Mouse (Mus musculus): Measurements from ENCODE around the gene Casp12. TPM values are rescaled to one million over a fixed set of nuclear protein-coding genes. Genes with fewer than 3 reads are reported as not detected.

The Casp12 gene
- 0.30 and 0.37 TPM in 2 replicates for polyA plus RNA-seq (2015; fragmentation: Nextera tagmentation; extraction: Ambion mirVana)

- H3K27me3 ChIP-seq, result no peaks in the 10 kb centered on the region
- ATAC-seq (ENCODE audit: low read depth) (no peak), DNase-seq (no peak)
- H3K9me3 ChIP-seq (replicated peaks), result no peaks in the 10 kb centered on the region
- H3K9ac ChIP-seq, result no peak within 1 kb of the TSS
- H3K4me2 ChIP-seq, result no peak within 1 kb of the TSS
- no peak within 1 kb of the TSS for H3K27ac ChIP-seq
- 40% methylated on average over 4 of the region's 4 CpGs for WGBS (ENCODE audit: insufficient replicate concordance)
- no peak within 1 kb of the TSS for H3K4me3 ChIP-seq (replicated peaks)
- H3K4me1 ChIP-seq (replicated peaks), result no peaks in the 10 kb centered on the region
- no peaks in the 10 kb centered on the region for H3K36me3 ChIP-seq
Observed at GRCm38 (mm10) chr9:5345291-5345898, at the start of gene Casp12. Gene Casp12, plus strand, starts transcription at chr9:5345430.

GRCm38 (mm10) chr9:5296354-5297237 is 48.6 kb upstream of the Casp12 start:
- no peak overlapping the region for H3K4me2 ChIP-seq
- no peak for DNase-seq
- no peak overlapping the region for H3K27ac ChIP-seq
- H3K4me1 ChIP-seq (replicated peaks), result no peaks in the 10 kb centered on the region
- H3K36me3 ChIP-seq, result no peaks in the 10 kb centered on the region
- H3K27me3 ChIP-seq, result no peaks in the 10 kb centered on the region
- WGBS (ENCODE audit: insufficient replicate concordance), result 46% methylated on average over 2 of the region's 2 CpGs
- no peak overlapping the region for H3K9ac ChIP-seq
- H3K4me3 ChIP-seq (replicated peaks), result no peak overlapping the region
- no peaks in the 10 kb centered on the region for H3K9me3 ChIP-seq (replicated peaks)
- no peak for ATAC-seq (ENCODE audit: low read depth)

DNA sequence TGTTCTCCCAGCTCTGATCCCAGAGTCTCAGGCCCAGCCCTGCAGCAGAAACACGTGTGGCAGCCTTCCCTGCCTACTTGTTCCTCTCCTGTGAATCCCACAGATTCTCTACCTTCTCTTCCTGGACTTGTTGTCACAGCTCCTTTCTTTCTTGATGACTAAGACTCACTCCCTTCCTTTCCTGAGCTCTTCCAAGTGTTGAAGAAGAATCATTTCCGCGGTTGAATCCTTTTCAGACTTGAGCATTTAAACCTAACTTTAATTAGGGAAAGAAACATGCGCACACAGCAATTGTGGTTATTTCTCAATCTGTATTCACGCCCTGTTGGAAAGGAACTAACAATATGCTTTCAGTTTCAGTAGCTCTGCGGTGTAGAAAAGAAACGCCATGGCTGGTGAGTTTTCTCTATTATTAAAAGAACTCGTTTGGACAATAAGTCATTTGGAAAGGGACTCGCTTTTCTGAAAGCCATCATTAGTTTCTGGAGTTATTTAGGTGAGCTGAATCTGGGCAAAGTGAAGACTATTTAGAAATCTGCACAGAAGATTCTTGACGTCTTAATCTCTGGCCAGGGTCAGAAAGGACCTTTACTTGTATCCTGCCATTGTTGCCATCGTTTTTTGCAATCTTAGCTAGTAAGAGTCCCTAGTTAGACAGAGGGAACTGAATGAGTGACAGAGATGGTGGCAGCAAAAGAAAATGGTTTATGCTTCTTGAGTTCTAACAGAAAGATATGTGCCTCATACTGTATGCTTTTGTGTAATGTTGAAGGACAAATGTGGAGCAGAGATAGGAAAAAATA is 46.7 kb upstream of the Casp12 start, which contains the start of gene Casp1:
Gene Casp1 (plus strand): TSS at position 189 of the 803 bp plus-strand sequence.
- Histone ChIP-seq H3K4me2 (no peak within 1 kb of the TSS), H3K9me3 (replicated peaks) (no peaks in the 10 kb centered on the region), H3K36me3 (no peaks in the 10 kb centered on the region), H3K4me3 (replicated peaks) (no peak within 1 kb of the TSS), H3K4me1 (replicated peaks) (no peaks in the 10 kb centered on the region), H3K9ac (no peak within 1 kb of the TSS), H3K27me3 (no peaks in the 10 kb centered on the region), H3K27ac (no peak within 1 kb of the TSS)
- WGBS (ENCODE audit: insufficient replicate concordance), result 54% methylated on average over 11 of the region's 11 CpGs
- ATAC-seq (ENCODE audit: low read depth), result no peak
- no peak for DNase-seq

DNA sequence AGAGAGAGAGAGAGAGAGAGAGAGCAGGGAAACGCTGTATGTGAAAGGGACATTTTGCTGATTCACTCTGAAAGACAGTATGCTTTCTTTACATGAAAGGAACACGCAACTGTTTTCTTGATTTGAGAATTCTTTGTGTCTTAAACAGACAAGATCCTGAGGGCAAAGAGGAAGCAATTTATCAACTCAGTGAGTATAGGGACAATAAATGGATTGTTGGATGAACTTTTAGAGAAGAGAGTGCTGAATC is 46.2 kb upstream of the Casp12 start:
- no peaks in the 10 kb centered on the region for H3K4me1 ChIP-seq (replicated peaks)
- no peak overlapping the region for H3K9ac ChIP-seq
- H3K9me3 ChIP-seq (replicated peaks), result no peaks in the 10 kb centered on the region
- H3K4me3 ChIP-seq (replicated peaks), result no peak overlapping the region
- DNase-seq (no peak), ATAC-seq (ENCODE audit: low read depth) (no peak)
- no peaks in the 10 kb centered on the region for H3K36me3 ChIP-seq
- H3K27ac ChIP-seq, result no peak overlapping the region
- no peak overlapping the region for H3K4me2 ChIP-seq
- 50% methylated on average over 2 of the region's 2 CpGs for WGBS (ENCODE audit: insufficient replicate concordance)
- H3K27me3 ChIP-seq, result no peaks in the 10 kb centered on the region

- no peak within 1 kb of the TSS for H3K4me3 ChIP-seq (replicated peaks)
- no peaks in the 10 kb centered on the region for H3K36me3 ChIP-seq
- H3K4me2 ChIP-seq, result no peak within 1 kb of the TSS
- WGBS (ENCODE audit: insufficient replicate concordance), result 25% methylated on average over 5 of the region's 5 CpGs
- H3K27me3 ChIP-seq, result no peaks in the 10 kb centered on the region
- no peak within 1 kb of the TSS for H3K9ac ChIP-seq
- ATAC-seq (ENCODE audit: low read depth) (no peak), DNase-seq (no peak)
- no peaks in the 10 kb centered on the region for H3K9me3 ChIP-seq (replicated peaks)
- H3K27ac ChIP-seq, result no peak within 1 kb of the TSS
- H3K4me1 ChIP-seq (replicated peaks), result no peaks in the 10 kb centered on the region
Observed at GRCm38 (mm10) chr9:5308561-5308960, 36.7 kb upstream of the Casp12 start, which contains the start of gene Casp4. Gene Casp4, plus strand, starts transcription at chr9:5308828.

GRCm38 (mm10) chr9:5310112-5310511 is 35.1 kb upstream of the Casp12 start:
- no peak overlapping the region for H3K4me2 ChIP-seq
- H3K27ac ChIP-seq, result no peak overlapping the region
- H3K4me1 ChIP-seq (replicated peaks), result no peaks in the 10 kb centered on the region
- no peaks in the 10 kb centered on the region for H3K9me3 ChIP-seq (replicated peaks)
- H3K27me3 ChIP-seq, result no peaks in the 10 kb centered on the region
- no peak for ATAC-seq (ENCODE audit: low read depth)
- H3K36me3 ChIP-seq, result no peaks in the 10 kb centered on the region
- H3K4me3 ChIP-seq (replicated peaks), result no peak overlapping the region
- no peak for DNase-seq
- H3K9ac ChIP-seq, result no peak overlapping the region

GRCm38 (mm10) chr9:5311435-5311834 is 33.8 kb upstream of the Casp12 start:
- 54% methylated on average over 4 of the region's 4 CpGs for WGBS (ENCODE audit: insufficient replicate concordance)
- no peak for ATAC-seq (ENCODE audit: low read depth)

GRCm38 (mm10) chr9:5328204-5328603 is 17.0 kb upstream of the Casp12 start:
- no peak overlapping the region for H3K4me2 ChIP-seq
- no peaks in the 10 kb centered on the region for H3K4me1 ChIP-seq (replicated peaks)
- 39% methylated on average over 3 of the region's 3 CpGs for WGBS (ENCODE audit: insufficient replicate concordance)
- DNase-seq, result no peak
- no peak for ATAC-seq (ENCODE audit: low read depth)
- no peak overlapping the region for H3K9ac ChIP-seq
- no peaks in the 10 kb centered on the region for H3K36me3 ChIP-seq
- no peaks in the 10 kb centered on the region for H3K9me3 ChIP-seq (replicated peaks)
- no peak overlapping the region for H3K4me3 ChIP-seq (replicated peaks)
- no peak overlapping the region for H3K27ac ChIP-seq
- no peaks in the 10 kb centered on the region for H3K27me3 ChIP-seq

More at GRCm38 (mm10) chr9:5311435-5311834, 33.8 kb upstream of the Casp12 start:
- Histone ChIP-seq H3K9ac (no peak overlapping the region), H3K4me3 (replicated peaks) (no peak overlapping the region), H3K4me2 (no peak overlapping the region), H3K4me1 (replicated peaks) (no peaks in the 10 kb centered on the region), H3K27ac (no peak overlapping the region), H3K27me3 (no peaks in the 10 kb centered on the region), H3K36me3 (no peaks in the 10 kb centered on the region), H3K9me3 (replicated peaks) (no peaks in the 10 kb centered on the region)
- DNase-seq, result no peak

GRCm38 (mm10) chr9:5332441-5332840 is 12.8 kb upstream of the Casp12 start:
- DNase-seq (no peak), ATAC-seq (ENCODE audit: low read depth) (no peak)
- H3K27ac ChIP-seq, result no peak overlapping the region
- H3K9ac ChIP-seq, result no peak overlapping the region
- H3K4me1 ChIP-seq (replicated peaks), result no peaks in the 10 kb centered on the region
- H3K27me3 ChIP-seq, result no peaks in the 10 kb centered on the region
- H3K4me3 ChIP-seq (replicated peaks), result no peak overlapping the region
- no peaks in the 10 kb centered on the region for H3K36me3 ChIP-seq
- H3K9me3 ChIP-seq (replicated peaks), result no peaks in the 10 kb centered on the region
- H3K4me2 ChIP-seq, result no peak overlapping the region

DNA sequence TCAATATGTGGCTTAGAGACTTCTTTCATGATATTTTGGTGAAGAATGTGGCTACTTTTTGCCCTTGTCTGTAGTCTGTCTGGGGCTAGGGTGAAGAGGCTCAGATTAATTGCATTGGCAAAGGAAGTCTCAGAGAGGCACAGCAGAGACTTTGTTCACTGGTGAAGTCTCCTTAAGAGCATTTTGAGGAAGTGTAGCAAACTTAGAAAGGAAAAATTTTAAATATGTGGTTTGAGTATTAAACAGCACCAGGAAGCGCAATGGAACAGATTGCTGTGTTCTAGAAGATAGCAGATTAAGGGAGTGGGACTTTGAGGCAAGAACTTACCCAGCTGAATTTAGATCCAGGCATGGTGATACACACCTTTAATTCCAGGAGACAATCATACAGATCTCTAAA is 11.8 kb upstream of the Casp12 start:
- no peak overlapping the region for H3K4me3 ChIP-seq (replicated peaks)
- no peak overlapping the region for H3K4me2 ChIP-seq
- no peaks in the 10 kb centered on the region for H3K4me1 ChIP-seq (replicated peaks)
- H3K9me3 ChIP-seq (replicated peaks), result no peaks in the 10 kb centered on the region
- no peak overlapping the region for H3K27ac ChIP-seq
- DNase-seq, result no peak
- no peak overlapping the region for H3K9ac ChIP-seq
- WGBS (ENCODE audit: insufficient replicate concordance), result 56% methylated on average over 1 of the region's 1 CpGs
- no peaks in the 10 kb centered on the region for H3K36me3 ChIP-seq
- no peak for ATAC-seq (ENCODE audit: low read depth)
- no peaks in the 10 kb centered on the region for H3K27me3 ChIP-seq

GRCm38 (mm10) chr9:5343092-5343491 is 2.1 kb upstream of the Casp12 start:
- Histone ChIP-seq H3K9ac (no peak overlapping the region), H3K9me3 (replicated peaks) (no peaks in the 10 kb centered on the region), H3K36me3 (no peaks in the 10 kb centered on the region), H3K4me1 (replicated peaks) (no peaks in the 10 kb centered on the region), H3K4me2 (no peak overlapping the region), H3K4me3 (replicated peaks) (no peak overlapping the region), H3K27me3 (no peaks in the 10 kb centered on the region), H3K27ac (no peak overlapping the region)
- 23% methylated on average over 1 of the region's 1 CpGs for WGBS (ENCODE audit: insufficient replicate concordance)
- DNase-seq (no peak), ATAC-seq (ENCODE audit: low read depth) (peak; percentile 39; the same call in 1 of the 2 replicates)

Measured in liver, embryonic 13.5 days (tissue).